Mouse (Mus musculus) kidney, adult 2 months (tissue): ENCODE results near the gene Prkg1.

Experiments
- CTCF ChIP-seq: fragments of 200-500 bp; conservative IDR thresholded peaks from 2 replicates; pipeline ENCODE4 v1.5.1; 2011; ENCODE audit warnings: low read depth, mild to moderate bottlenecking, control low read depth, low read length, moderate library complexity, mixed read lengths; ENCODE audit not compliant: insufficient read depth, insufficient read length
- POLR2A ChIP-seq: fragments of 200-500 bp; IDR thresholded peaks from one replicate; pipeline ENCODE4 v1.6.1; 2011; ENCODE audit warnings: low read depth, low read length, control low read depth

- no peak for TF ChIP-seq POLR2A
- no peak for TF ChIP-seq CTCF
Measured at GRCm38 (mm10) chr19:31124628-31125027, 640.2 kb downstream of the Prkg1 start.
